Mouse (Mus musculus) adrenal gland, postnatal 36 days (tissue): ENCODE data around the gene Dusp6. TPM values are rescaled to one million over a fixed set of nuclear protein-coding genes. Genes with fewer than 3 reads are reported as not detected.
A peak's percentile ranks its signal among the peaks of the same experiment; 100 is the strongest.

ENCODE experiments used
- DNase-seq, 2 experiments: peaks; one replicate each; pipeline ENCODE4 v3.0.0; 2021; ENCODE audit warnings: mixed read lengths in 1 of 2
- total RNA-seq, 2 experiments: library from RNA; stranded (reverse); gene quantifications; 2 replicates each; pipeline ENCODE4 v1.2.3; 2021

Gene Dusp6
- total RNA-seq, 2 experiments from 2014 or later: 77.1 to 100 TPM

- peak; percentile 49 to 72 for DNase-seq
Measured at GRCm38 (mm10) chr10:99271016-99271415, 8.0 kb downstream of the Dusp6 start.

- no peak for DNase-seq
Measured at GRCm38 (mm10) chr10:99273006-99273405, 10.0 kb downstream of the Dusp6 start.

GRCm38 (mm10) chr10:99274640-99275039 lies 11.6 kb downstream of the Dusp6 start:
- peak; percentile 46 to 59 for DNase-seq

- no peak for DNase-seq
Measured at GRCm38 (mm10) chr10:99279067-99279880, 16.2 kb downstream of the Dusp6 start.

- DNase-seq: no peak
Measured at GRCm38 (mm10) chr10:99283981-99284385, 21.0 kb downstream of the Dusp6 start.

- no peak for DNase-seq
Measured at GRCm38 (mm10) chr10:99284918-99285317, 21.9 kb downstream of the Dusp6 start.

GRCm38 (mm10) chr10:99285759-99286158 lies 22.7 kb downstream of the Dusp6 start:
- peak in 1 of 2 experiments; percentile 22 for DNase-seq

- no peak for DNase-seq
Measured at GRCm38 (mm10) chr10:99286213-99286612, 23.2 kb downstream of the Dusp6 start.

- peak in 1 of 2 experiments; percentile 20 for DNase-seq
Measured at GRCm38 (mm10) chr10:99286787-99287186, 23.8 kb downstream of the Dusp6 start.

GRCm38 (mm10) chr10:99287206-99287605 lies 24.2 kb downstream of the Dusp6 start:
- DNase-seq: no peak

GRCm38 (mm10) chr10:99289176-99289575 lies 26.1 kb downstream of the Dusp6 start:
- no peak for DNase-seq

- DNase-seq: no peak
Measured at GRCm38 (mm10) chr10:99293111-99293640, 30.1 kb downstream of the Dusp6 start.

GRCm38 (mm10) chr10:99297721-99298120 lies 34.7 kb downstream of the Dusp6 start:
- no peak for DNase-seq

GRCm38 (mm10) chr10:99298328-99299295 lies 35.6 kb downstream of the Dusp6 start:
- no peak for DNase-seq

GRCm38 (mm10) chr10:99299303-99299702 lies 36.3 kb downstream of the Dusp6 start:
- no peak for DNase-seq

GRCm38 (mm10) chr10:99302051-99302450 lies 39.0 kb downstream of the Dusp6 start:
- DNase-seq: no peak

GRCm38 (mm10) chr10:99308837-99309236 lies 45.8 kb downstream of the Dusp6 start:
- no peak for DNase-seq

GRCm38 (mm10) chr10:99309617-99310016 lies 46.6 kb downstream of the Dusp6 start:
- DNase-seq: no peak

- DNase-seq: no peak
Measured at GRCm38 (mm10) chr10:99310204-99310603, 47.2 kb downstream of the Dusp6 start.

GRCm38 (mm10) chr10:99311956-99312355 lies 48.9 kb downstream of the Dusp6 start:
- no peak for DNase-seq

- DNase-seq: no peak
Measured at GRCm38 (mm10) chr10:99314366-99314765, 51.3 kb downstream of the Dusp6 start.

GRCm38 (mm10) chr10:99317057-99317456 lies 54.0 kb downstream of the Dusp6 start:
- DNase-seq: no peak
